Mouse (Mus musculus) liver, embryonic 14.5 days (tissue): Measurements from ENCODE around the gene Gas2l2. TPM values are rescaled to one million over a fixed set of nuclear protein-coding genes. Genes with fewer than 3 reads are reported as not detected.
A peak's percentile ranks its signal among the peaks of the same experiment; 100 is the strongest.

Experiments
- ATAC-seq: fragments of 200-750 bp; cut with Nextera tagmentation; 2 replicates; pipeline ENCODE4 v1.8.0; 2017; ENCODE audit warnings: moderate number of reproducible peaks, mild to moderate bottlenecking, moderate library complexity; ENCODE audit not compliant: insufficient read depth
- DNase-seq, 3 experiments: peaks; one replicate each; pipeline ENCODE4 v3.0.0-alpha.2; 2012 to 2013; ENCODE audit warnings: low read depth in 3 of 3, low spot score in 3 of 3
- H3K27ac ChIP-seq: fragments of 300-500 bp; sonication (generic); 2 replicates; pipeline ENCODE4 v1.5.1; 2014; ENCODE audit warnings: moderate library complexity, mild to moderate bottlenecking, control low read depth, inconsistent platforms
- H3K27me3 ChIP-seq: fragments of 300-500 bp; sonication (generic); 2 replicates; pipeline ENCODE4 v1.6.1; 2014; ENCODE audit warnings: mild to moderate bottlenecking, low read length, moderate library complexity; ENCODE audit not compliant: control insufficient read depth, insufficient read depth
- H3K36me3 ChIP-seq: fragments of 300-500 bp; sonication (generic); replicated peaks from 2 replicates; pipeline ENCODE4 v1.6.1; 2014; ENCODE audit warnings: low read depth; ENCODE audit not compliant: control insufficient read depth, insufficient read depth
- H3K4me1 ChIP-seq, 2 experiments: fragments of 200-500 bp in 1 of 2; fragments of 300-500 bp in 1 of 2; sonication (generic) in 1 of 2; replicated peaks; 2 replicates each; pipeline ENCODE4 v1.6.1; 2012 to 2014; ENCODE audit warnings: antibody characterized with exemption in 1 of 2, inconsistent platforms in 1 of 2, low read length in 1 of 2; ENCODE audit not compliant: control insufficient read depth in 2 of 2, insufficient read depth in 2 of 2
- H3K4me2 ChIP-seq: fragments of 300-500 bp; sonication (generic); 2 replicates; pipeline ENCODE4 v1.6.1; 2014; ENCODE audit warnings: low read depth, mild to moderate bottlenecking, control low read depth, moderate library complexity
- H3K4me3 ChIP-seq, 2 experiments: fragments of 200-500 bp in 1 of 2; fragments of 300-500 bp in 1 of 2; sonication (generic) in 1 of 2; 2 replicates each; pipeline ENCODE4 v1.5.1; 2012 to 2014; ENCODE audit warnings: low read depth in 2 of 2, low read length in 2 of 2, mild to moderate bottlenecking in 2 of 2, control low read depth in 1 of 2, inconsistent platforms in 1 of 2, moderate library complexity in 1 of 2; ENCODE audit not compliant: insufficient read depth in 1 of 2
- H3K9ac ChIP-seq: fragments of 300-500 bp; sonication (generic); replicated peaks from 2 replicates; pipeline ENCODE4 v1.6.1; 2014; ENCODE audit warnings: mild to moderate bottlenecking, control low read depth, moderate library complexity
- H3K9me3 ChIP-seq: fragments of 300-500 bp; sonication (generic); 2 replicates; pipeline ENCODE4 v1.6.1; 2016; ENCODE audit warnings: low read length, mixed read lengths; ENCODE audit not compliant: control insufficient read depth
- CTCF ChIP-seq: IDR thresholded peaks from 2 replicates; pipeline ENCODE4 v1.5.1; 2016; ENCODE audit warnings: antibody characterized with exemption, low read depth, control low read depth
- EP300 ChIP-seq: IDR thresholded peaks from 2 replicates; pipeline ENCODE4 v1.6.1; 2016; ENCODE audit warnings: antibody characterized with exemption, low read depth
- WGBS: fragments of 180-500 bp; shearing (Covaris S2); extraction: QIAGEN DNeasy Blood & Tissue Kit; methylation state at CpG from one replicate; pipeline ENCODE4 v1.1.7; 2014; ENCODE audit not compliant: insufficient replicate concordance; 5-methylcytosine and 5-hydroxymethylcytosine counted together
- polyA plus RNA-seq, 2 experiments: library from polyadenylated mRNA; depleted of rRNA in 1 of 2; stranded (reverse) in 1 of 2; unstranded in 1 of 2; fragments of >200 nt; fragmentation: Nextera tagmentation in 1 of 2; extraction: Ambion mirVana in 1 of 2; gene quantifications; 2 replicates each; pipeline versions ENCODE4 v1.2.1 to v1.2.3; 2012 to 2014

The Gas2l2 gene
- polyA plus RNA-seq, 2 experiments: not detected

- WGBS: 83% methylated on average over 4 of the region's 4 CpGs
Observed at GRCm38 (mm10) chr11:83393062-83393461, 36.2 kb downstream of the Gas2l2 start.

GRCm38 (mm10) chr11:83383532-83383887 lies 45.7 kb downstream of the Gas2l2 start:
- H3K4me3 ChIP-seq: no peak overlapping the region
- WGBS: 85% methylated on average over 1 of the region's 1 CpGs
- no peaks in the 10 kb centered on the region; the same call in 1 of the 2 replicates for H3K36me3 ChIP-seq
- DNase-seq: no peak
- H3K9me3 ChIP-seq: no peaks in the 10 kb centered on the region
- no peak for TF ChIP-seq CTCF
- no peak for TF ChIP-seq EP300
- peaks cover 0 to 4% of the 10 kb centered on the region in 2 experiments; a peak in 2 of 4 replicates for H3K4me1 ChIP-seq
- ATAC-seq: no peak
- H3K27ac ChIP-seq: no peak overlapping the region
- no peak overlapping the region for H3K9ac ChIP-seq
- no peaks in the 10 kb centered on the region for H3K27me3 ChIP-seq
- H3K4me2 ChIP-seq: no peak overlapping the region

More at GRCm38 (mm10) chr11:83393062-83393461, 36.2 kb downstream of the Gas2l2 start:
- Histone ChIP-seq H3K4me3 (no peak overlapping the region), H3K4me2 (no peak overlapping the region), H3K9me3 (no peaks in the 10 kb centered on the region), H3K27me3 (no peaks in the 10 kb centered on the region), H3K27ac (no peak overlapping the region), H3K9ac (no peak overlapping the region), H3K4me1 (no peaks in the 10 kb centered on the region), H3K36me3 (peaks cover 7% of the 10 kb centered on the region)
- ATAC-seq (no peak), DNase-seq (no peak)
- TF ChIP-seq CTCF (no peak), EP300 (no peak)

DNA sequence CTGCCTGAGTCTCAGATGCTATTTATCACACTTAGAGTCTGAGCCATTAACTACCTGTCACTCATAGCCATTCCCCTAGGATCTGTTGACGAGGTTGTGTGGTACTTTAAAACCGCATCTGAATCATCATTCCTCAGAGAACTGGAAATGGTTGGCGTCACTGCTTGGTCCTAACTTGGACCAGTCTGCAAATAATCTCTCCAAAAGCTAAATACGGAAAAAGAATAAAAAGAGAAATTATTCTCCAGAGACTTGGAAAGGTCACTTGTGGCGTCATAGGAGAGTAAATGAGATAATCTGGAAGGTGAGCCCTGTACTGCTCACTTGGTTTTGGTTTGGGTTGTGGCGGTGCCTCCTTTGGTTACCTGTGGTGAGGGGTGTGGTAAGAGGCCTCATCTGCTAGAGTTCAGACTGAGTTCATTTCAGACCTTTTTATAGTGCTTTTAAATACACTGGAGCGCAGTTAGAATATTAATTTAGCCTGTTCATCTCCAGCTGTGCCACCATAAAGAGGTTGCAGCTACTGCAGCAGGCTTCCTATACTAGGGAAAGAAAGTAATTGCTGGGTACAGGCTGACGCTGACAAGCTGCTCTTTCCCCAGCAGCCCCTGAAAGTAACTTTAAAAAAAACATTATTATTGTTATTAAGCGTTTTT lies 46.3 kb downstream of the Gas2l2 start:
- ATAC-seq (no peak), DNase-seq (no peak)
- Histone ChIP-seq H3K4me2 (no peak overlapping the region), H3K4me1 (peaks cover 0 to 4% of the 10 kb centered on the region in 2 experiments; a peak in 2 of 4 replicates), H3K27ac (no peak overlapping the region), H3K36me3 (no peaks in the 10 kb centered on the region; the same call in 1 of the 2 replicates), H3K9ac (no peak overlapping the region), H3K27me3 (no peaks in the 10 kb centered on the region), H3K4me3 (no peak overlapping the region), H3K9me3 (no peaks in the 10 kb centered on the region)
- TF ChIP-seq EP300 (no peak), CTCF (no peak)
- 84% methylated on average over 9 of the region's 9 CpGs for WGBS

GRCm38 (mm10) chr11:83379745-83380341 lies 49.4 kb downstream of the Gas2l2 start:
- Histone ChIP-seq H3K4me3 (no peak overlapping the region), H3K27ac (no peak overlapping the region), H3K36me3 (peaks cover 4% of the 10 kb centered on the region), H3K9me3 (no peaks in the 10 kb centered on the region), H3K4me2 (no peak overlapping the region), H3K9ac (no peak overlapping the region), H3K4me1 (peaks cover 0 to 4% of the 10 kb centered on the region in 2 experiments; a peak in 2 of 4 replicates), H3K27me3 (no peaks in the 10 kb centered on the region)
- no peak for TF ChIP-seq CTCF
- peak; percentile 39; the same call in 1 of the 2 replicates for TF ChIP-seq EP300
- ATAC-seq: peak; percentile 70; the same call in 1 of the 2 replicates
- WGBS: 38% methylated on average over 7 of the region's 7 CpGs
- DNase-seq: peak; percentile 4 to 45 (median 6)

Other genes starting within 250 kb of the Gas2l2 start
- 1.3 and 2.6 TPM in 2 replicates for gene Slfn3, start 238.1 kb downstream of the Gas2l2 start, polyA plus RNA-seq (2012; rRNA removed)
- gene Slfn3, start 238.1 kb downstream of the Gas2l2 start, polyA plus RNA-seq (2014; fragmentation: Nextera tagmentation; extraction: Ambion mirVana): 2.4 and 2.7 TPM in 2 replicates
- gene Slfn14, start 142.7 kb downstream of the Gas2l2 start, polyA plus RNA-seq (2012; rRNA removed): 11.4 and 15.4 TPM in 2 replicates
- 29.3 and 30.4 TPM in 2 replicates for gene Slfn14, start 142.7 kb downstream of the Gas2l2 start, polyA plus RNA-seq (2014; fragmentation: Nextera tagmentation; extraction: Ambion mirVana)
- 10.5 and 11.7 TPM in 2 replicates for gene Ap2b1, start 130.4 kb downstream of the Gas2l2 start, polyA plus RNA-seq (2012; rRNA removed)
- 20.9 and 22.3 TPM in 2 replicates for gene Ap2b1, start 130.4 kb downstream of the Gas2l2 start, polyA plus RNA-seq (2014; fragmentation: Nextera tagmentation; extraction: Ambion mirVana)
- 3.1 and 3.4 TPM in 2 replicates for gene Pex12, start 126.9 kb downstream of the Gas2l2 start, polyA plus RNA-seq (2012; rRNA removed)
- gene Pex12, start 126.9 kb downstream of the Gas2l2 start, polyA plus RNA-seq (2014; fragmentation: Nextera tagmentation; extraction: Ambion mirVana): 4.2 and 4.8 TPM in 2 replicates
- 0.31 and 0.35 TPM in 2 replicates for gene Rasl10b, start 20.3 kb downstream of the Gas2l2 start, polyA plus RNA-seq (2012; rRNA removed)
- gene Rasl10b, start 20.3 kb downstream of the Gas2l2 start, polyA plus RNA-seq (2014; fragmentation: Nextera tagmentation; extraction: Ambion mirVana): 0.06 and 0.13 TPM in 2 replicates
- gene 1700020L24Rik, start 8.2 kb upstream of the Gas2l2 start, polyA plus RNA-seq (2012; rRNA removed): 2.1 and 2.8 TPM in 2 replicates
- gene 1700020L24Rik, start 8.2 kb upstream of the Gas2l2 start, polyA plus RNA-seq (2014; fragmentation: Nextera tagmentation; extraction: Ambion mirVana): 1.6 and 1.9 TPM in 2 replicates
- 0.31 and 0.34 TPM in 2 replicates for gene Mmp28, start 33.6 kb upstream of the Gas2l2 start, polyA plus RNA-seq (2012; rRNA removed)
- gene Mmp28, start 33.6 kb upstream of the Gas2l2 start, polyA plus RNA-seq (2014; fragmentation: Nextera tagmentation; extraction: Ambion mirVana): 0.10 and 0.24 TPM in 2 replicates
- gene Taf15, start 43.6 kb upstream of the Gas2l2 start, polyA plus RNA-seq (2012; rRNA removed): 18.4 and 43.1 TPM in 2 replicates
- gene Taf15, start 43.6 kb upstream of the Gas2l2 start, polyA plus RNA-seq (2014; fragmentation: Nextera tagmentation; extraction: Ambion mirVana): 1.9 and 2.2 TPM in 2 replicates
- gene Heatr9, start 92.7 kb upstream of the Gas2l2 start, polyA plus RNA-seq (2012; rRNA removed): not detected in 2 replicates
- not detected in 2 replicates for gene Heatr9, start 92.7 kb upstream of the Gas2l2 start, polyA plus RNA-seq (2014; fragmentation: Nextera tagmentation; extraction: Ambion mirVana)
- 0.39 and 0.42 TPM in 2 replicates for gene Ccl5, start 101.1 kb upstream of the Gas2l2 start, polyA plus RNA-seq (2012; rRNA removed)
- gene Ccl5, start 101.1 kb upstream of the Gas2l2 start, polyA plus RNA-seq (2014; fragmentation: Nextera tagmentation; extraction: Ambion mirVana): 0.77 and 0.95 TPM in 2 replicates
- gene Ccl9, start 149.2 kb upstream of the Gas2l2 start, polyA plus RNA-seq (2012; rRNA removed): 5.7 and 9.7 TPM in 2 replicates
- 33.4 and 35.5 TPM in 2 replicates for gene Ccl9, start 149.2 kb upstream of the Gas2l2 start, polyA plus RNA-seq (2014; fragmentation: Nextera tagmentation; extraction: Ambion mirVana)
- gene Ccl6, start 163.6 kb upstream of the Gas2l2 start, polyA plus RNA-seq (2012; rRNA removed): 2.4 and 2.6 TPM in 2 replicates
- gene Ccl6, start 163.6 kb upstream of the Gas2l2 start, polyA plus RNA-seq (2014; fragmentation: Nextera tagmentation; extraction: Ambion mirVana): 9.2 and 12.7 TPM in 2 replicates
- not detected in 2 replicates for gene Rpl9-ps1, start 216.2 kb upstream of the Gas2l2 start, polyA plus RNA-seq (2012; rRNA removed)
- not detected in 2 replicates for gene Rpl9-ps1, start 216.2 kb upstream of the Gas2l2 start, polyA plus RNA-seq (2014; fragmentation: Nextera tagmentation; extraction: Ambion mirVana)
- gene Ccl3, start 219.9 kb upstream of the Gas2l2 start, polyA plus RNA-seq (2012; rRNA removed): 0.83 and 1.2 TPM in 2 replicates
- 1.1 TPM in 2 replicates for gene Ccl3, start 219.9 kb upstream of the Gas2l2 start, polyA plus RNA-seq (2014; fragmentation: Nextera tagmentation; extraction: Ambion mirVana)
- gene Ccl4, start 233.1 kb upstream of the Gas2l2 start, polyA plus RNA-seq (2012; rRNA removed): 0.31 and 0.45 TPM in 2 replicates
- gene Ccl4, start 233.1 kb upstream of the Gas2l2 start, polyA plus RNA-seq (2014; fragmentation: Nextera tagmentation; extraction: Ambion mirVana): 0.30 and 0.84 TPM in 2 replicates